In genomic region chr9:83146446-83147188, GRCm38 (mm10) we compare ENCODE assay signal across 8 mouse cellular contexts. TPM values are rescaled to one million over a fixed set of nuclear protein-coding genes. Genes with fewer than 3 reads are reported as not detected.
DNase-seq lines count a peak whose midpoint lies in the region; ATAC-seq and TF ChIP-seq lines count a peak whose summit lies in the region.

Gene Hmgn3 (minus strand): TSS chr9:83146685.

- no peak for TF ChIP-seq CTCF in lung, adult 2 months (IDR thresholded peaks at IDR 0.05; ENCODE audit: insufficient read depth, low read length)

- TF ChIP-seq POLR2A in lung, adult 2 months (IDR thresholded peaks at IDR 0.05; ENCODE audit: borderline replicate concordance, extremely low read depth, low read depth, low read length): no peak

- peak; percentile 69 for ATAC-seq in neutrophil, adult 5-6 weeks (ENCODE audit: extremely low read depth, insufficient number of reproducible peaks, low FRiP score, poor library complexity, severe bottlenecking)

- H3K4me1 ChIP-seq in hindbrain, embryonic 10.5 days (replicated peaks): peaks cover 6% of the 10 kb centered on the region
- H3K4me1 ChIP-seq in lung, adult 2 months (ENCODE audit: control insufficient read depth, insufficient read depth, low read length): no peaks in the 10 kb centered on the region

- H3K27ac ChIP-seq in hindbrain, embryonic 10.5 days: peak within 1 kb of the TSS; percentile 79

- 9% methylated on average over 28 of the region's 28 CpGs for WGBS in hindbrain, embryonic 10.5 days
- WGBS in lung, adult 2 months: 9% methylated on average over 28 of the region's 28 CpGs

- peak within 1 kb of the TSS; percentile 70 for H3K4me3 ChIP-seq in hindbrain, embryonic 10.5 days
- peak within 1 kb of the TSS; percentile 69 for H3K4me3 ChIP-seq in lung, adult 2 months (replicated peaks; ENCODE audit: extremely low read depth, low read depth, low read length)

- peak; percentile 85 for DNase-seq in MN1 (ENCODE audit: low spot score)
- peak; percentile 91 for DNase-seq in cerebellum, adult 9-10 months
- DNase-seq in frontal cortex, postnatal 10 days (ENCODE audit: low spot score in 2 of 2): peak; percentile 92 to 95
- DNase-seq in hindbrain, embryonic 10.5 days (ENCODE audit: low spot score): peak; percentile 92
- peak; percentile 93 to 96 for DNase-seq in layer of hippocampus, adult 8-10 months (ENCODE audit: low spot score in 2 of 2)
- DNase-seq in lung, adult 2 months: peak; percentile 75
- DNase-seq in testis, postnatal 10 days (ENCODE audit: low spot score): peak; percentile 91

- no peaks in the 10 kb centered on the region for H3K9me3 ChIP-seq in hindbrain, embryonic 10.5 days

- H3K36me3 ChIP-seq in hindbrain, embryonic 10.5 days: no peaks in the 10 kb centered on the region

- no peaks in the 10 kb centered on the region for H3K27me3 ChIP-seq in hindbrain, embryonic 10.5 days (ENCODE audit: insufficient read depth, poor library complexity, severe bottlenecking)

RNA-seq across cellular contexts. Expression of gene Hmgn3, which starts in this region (rescaled TPM):
- polyA plus RNA-seq in hindbrain, embryonic 10.5 days (2016; fragmentation: Nextera tagmentation; extraction: Ambion mirVana): 110 and 116 TPM in 2 replicates
- total RNA-seq in layer of hippocampus, adult 8-10 months (2022): 10 to 100 TPM; 72.0 to 85.4 (median 84.1) TPM
- polyA plus RNA-seq in lung, adult 2 months (2012; rRNA removed): 6.2 and 8.9 TPM in 2 replicates
- 2.1 and 7.0 TPM in 2 replicates for total RNA-seq in neutrophil, adult 5-6 weeks (2017)

Comparison
In these comparisons a context has a peak if more than half of its experiments do, and no peak if none do; other contexts are left out.
1. Peak in every context shown above with its lines: DNase-seq, ATAC-seq, H3K4me3 ChIP-seq and H3K27ac ChIP-seq.
2. RNA of gene Hmgn3 (polyA plus RNA-seq): 110 to 116 TPM in hindbrain, embryonic 10.5 days; 6.2 to 8.9 TPM in lung, adult 2 months; every median in the first group is over 10 times any median in the second.